Mouse (Mus musculus): ENCODE data around the gene Stfa3.
"Not testable (repeated sequence)": the region's sequence is repeated elsewhere in the genome, so short reads cannot be mapped to it uniquely, and the experiment has no call there.

Gene Stfa3

DNA sequence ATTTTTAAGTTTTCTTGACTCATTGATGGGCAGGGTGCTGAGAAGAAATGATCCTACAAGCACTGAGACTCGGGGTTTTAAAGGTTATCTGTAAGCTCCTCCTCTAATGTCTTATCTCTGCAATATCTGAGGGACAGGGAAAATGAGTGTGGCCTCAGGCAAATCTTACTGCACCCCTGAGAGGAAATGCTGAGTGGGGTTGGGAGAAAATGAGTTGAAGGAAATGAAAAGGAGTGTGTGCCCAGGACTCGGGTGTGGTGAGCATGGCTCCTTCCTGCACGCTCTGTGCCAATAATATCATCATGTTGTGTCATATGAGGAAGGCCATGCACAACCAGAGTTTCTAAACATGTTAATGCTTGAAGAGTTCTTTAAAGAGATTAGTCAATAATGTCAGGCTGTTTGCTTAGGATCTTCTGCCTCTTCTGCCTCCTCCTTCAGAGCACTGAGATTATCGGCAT, at the start of gene Stfa3:
Gene Stfa3 (minus strand): TSS at position 51 of the 461 bp plus-strand sequence.
- no peak for DNase-seq (ENCODE audit: low read depth)

DNA sequence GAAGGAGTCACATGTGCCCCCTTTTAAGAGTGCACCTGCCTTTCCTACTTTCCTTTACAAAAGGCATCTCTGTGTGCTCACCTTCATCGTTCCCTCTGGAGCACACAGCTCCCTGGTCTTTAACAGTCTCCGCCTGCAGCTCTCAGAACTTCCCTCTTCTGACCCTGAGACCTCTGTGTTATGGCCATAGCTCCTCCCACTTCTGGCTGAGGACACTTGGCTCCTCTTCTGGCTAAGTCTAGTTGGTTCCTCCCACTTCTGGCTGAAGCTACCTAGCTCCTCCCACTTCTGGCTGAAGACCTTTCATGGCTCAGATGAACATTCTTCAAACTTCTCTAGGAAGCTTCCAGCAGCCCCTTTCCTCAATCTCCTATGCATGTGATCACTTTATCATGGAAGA, 47.1 kb upstream of the Stfa3 start:
- no peak for DNase-seq (ENCODE audit: low read depth)

DNA sequence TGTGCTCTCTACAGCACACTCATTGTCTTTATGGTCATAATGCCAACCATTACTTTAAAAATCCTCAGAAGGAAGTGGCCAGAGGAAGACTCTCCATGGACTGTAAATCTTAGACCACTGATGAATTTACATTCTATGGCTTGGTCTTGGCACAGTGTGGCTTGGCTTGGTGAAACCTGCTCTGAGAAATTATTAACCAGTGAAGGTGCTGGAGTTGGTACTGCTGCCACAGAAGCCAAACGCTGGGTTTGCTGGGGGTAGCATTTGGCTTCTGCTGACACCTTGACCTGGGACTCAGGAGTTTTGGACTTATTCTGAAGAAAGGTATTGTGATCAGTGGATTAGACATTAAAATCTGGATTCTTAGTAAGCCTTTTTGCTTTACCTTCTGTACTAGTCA, 37.2 kb upstream of the Stfa3 start:
- DNase-seq (ENCODE audit: low read depth) = no peak

DNA sequence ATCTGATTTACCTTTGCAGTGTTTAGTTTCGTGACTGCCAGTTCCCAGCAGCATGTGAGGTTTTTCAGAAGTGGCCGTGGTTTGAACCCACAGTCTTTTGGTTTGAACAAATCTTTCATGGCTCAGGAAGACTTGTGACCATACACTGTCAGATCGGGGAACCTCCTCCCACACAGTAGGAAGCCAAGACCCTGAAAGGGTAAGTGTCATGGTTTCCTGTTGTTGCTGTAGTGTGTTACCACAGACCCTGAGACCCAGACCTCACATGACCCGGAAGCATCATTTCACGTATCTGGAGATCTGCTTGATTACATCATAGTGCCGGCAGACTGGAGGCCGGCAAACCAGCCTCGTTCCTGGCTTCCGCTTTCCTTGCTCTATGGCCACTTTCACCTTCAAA, 21.7 kb upstream of the Stfa3 start:
- no peak for DNase-seq (ENCODE audit: low read depth)

DNA sequence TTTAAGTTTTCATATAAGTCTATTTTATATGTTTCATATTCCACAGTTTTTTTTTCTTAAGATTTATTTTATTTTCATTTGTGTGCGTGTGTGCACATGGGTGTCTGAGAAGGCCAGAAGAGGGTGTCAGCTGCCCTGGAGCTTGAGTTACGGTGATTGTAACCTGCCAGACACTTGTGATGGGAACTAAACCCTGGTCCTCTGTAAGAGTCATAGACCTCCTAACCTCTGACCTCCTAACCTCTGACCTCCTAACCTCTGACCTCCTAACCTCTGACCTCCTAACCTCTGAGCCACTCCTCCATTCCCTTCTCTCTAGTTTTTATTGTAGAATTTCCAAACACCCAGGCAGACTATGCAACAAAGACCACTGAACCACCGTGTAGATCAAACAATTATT, 20.3 kb upstream of the Stfa3 start:
- no peak for DNase-seq (ENCODE audit: low read depth)

DNA sequence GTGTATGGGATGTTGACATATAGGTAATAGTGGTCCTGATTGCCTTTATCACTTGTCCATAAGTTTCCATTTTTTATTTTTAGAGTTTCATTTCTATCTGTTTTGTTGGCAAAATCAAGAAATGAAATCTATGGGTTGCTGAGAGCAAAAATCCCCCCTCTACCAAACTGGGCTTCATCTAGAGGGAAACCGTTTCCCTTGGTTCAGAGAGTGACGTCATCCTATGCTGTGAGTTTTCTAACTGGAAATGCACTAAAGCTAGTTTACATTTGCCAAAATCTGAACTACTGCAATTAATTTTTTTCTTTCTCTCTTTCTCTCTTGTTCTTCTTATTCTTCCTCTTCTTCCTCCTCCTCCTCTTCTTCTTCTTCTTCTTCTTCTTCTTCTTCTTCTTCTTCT, 19.7 kb upstream of the Stfa3 start:
- DNase-seq (ENCODE audit: low read depth) = no peak

DNA sequence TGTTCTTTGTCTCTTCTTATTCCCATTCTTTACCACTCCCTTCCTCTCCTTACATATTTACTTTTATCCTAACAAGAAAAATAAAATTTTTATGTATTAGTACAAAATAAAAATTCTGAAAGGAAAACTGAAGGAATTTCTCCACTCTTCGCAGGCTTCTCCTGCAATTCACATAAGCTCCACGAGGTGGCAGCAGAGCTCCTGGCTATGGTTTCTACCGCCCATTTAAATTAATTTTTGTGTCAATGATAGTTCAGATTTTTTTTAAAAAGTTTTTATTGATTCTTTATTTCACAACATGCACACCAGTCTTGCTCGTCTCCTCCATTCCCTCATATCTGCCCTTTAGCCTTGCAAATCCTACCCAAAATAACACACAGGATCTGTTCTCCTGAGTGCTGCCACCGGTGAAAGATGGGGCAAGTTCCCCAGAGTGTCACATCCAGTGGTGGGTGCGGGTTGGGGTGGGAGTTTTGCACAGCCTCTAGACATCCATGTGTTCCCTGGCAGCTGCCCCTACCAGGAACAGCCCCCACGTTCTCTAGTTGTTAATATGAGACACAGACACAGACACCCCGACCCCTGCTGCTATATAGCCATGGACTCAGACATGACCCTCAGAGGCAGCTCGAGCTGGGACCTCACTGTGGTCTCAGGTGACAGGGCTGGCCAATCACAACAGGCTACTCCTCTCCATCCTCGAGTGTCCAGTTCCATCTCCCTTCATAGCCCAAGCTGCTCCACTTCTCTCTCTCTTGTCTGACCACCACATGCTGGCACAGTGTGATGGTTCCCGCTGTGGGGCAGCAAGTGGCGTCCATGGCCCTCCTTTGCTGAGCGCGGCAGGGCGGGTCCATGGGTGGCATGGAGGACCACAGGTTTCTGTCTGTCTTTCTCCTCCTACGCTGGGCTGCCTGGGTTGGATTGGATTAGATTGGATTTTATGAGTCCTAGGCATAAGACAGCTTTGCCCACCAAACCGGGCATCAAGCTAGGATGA, 18.3 kb upstream of the Stfa3 start:
- DNase-seq (ENCODE audit: low read depth) = no peak

DNA sequence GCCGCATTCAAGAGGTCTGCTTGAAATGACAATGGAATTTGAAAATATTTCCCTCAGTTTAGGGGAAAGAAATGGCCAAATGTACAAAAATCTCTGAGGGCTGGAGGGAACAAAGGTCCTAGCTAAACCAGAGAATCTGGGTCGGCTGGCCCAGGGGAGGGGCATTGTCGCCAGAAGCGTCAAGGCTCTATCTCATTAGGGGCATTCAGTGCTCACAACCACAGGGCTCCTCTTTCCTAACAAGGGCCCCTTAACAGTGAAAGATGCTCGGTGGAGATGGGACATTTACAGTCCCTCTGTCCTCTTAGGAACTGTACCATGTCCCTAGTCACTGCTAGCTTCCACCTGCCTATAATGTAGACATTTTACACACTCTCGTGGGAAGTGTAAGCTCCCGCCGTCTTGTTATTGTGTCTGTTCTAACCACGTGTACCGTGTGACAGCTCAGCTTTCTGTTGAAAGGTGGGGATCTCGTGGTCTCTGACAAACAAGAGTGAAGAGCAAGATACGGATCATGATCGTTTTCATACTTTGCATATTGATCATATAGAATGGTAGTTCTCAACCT, 16.0 kb upstream of the Stfa3 start:
- DNase-seq (ENCODE audit: low read depth) = no peak

DNA sequence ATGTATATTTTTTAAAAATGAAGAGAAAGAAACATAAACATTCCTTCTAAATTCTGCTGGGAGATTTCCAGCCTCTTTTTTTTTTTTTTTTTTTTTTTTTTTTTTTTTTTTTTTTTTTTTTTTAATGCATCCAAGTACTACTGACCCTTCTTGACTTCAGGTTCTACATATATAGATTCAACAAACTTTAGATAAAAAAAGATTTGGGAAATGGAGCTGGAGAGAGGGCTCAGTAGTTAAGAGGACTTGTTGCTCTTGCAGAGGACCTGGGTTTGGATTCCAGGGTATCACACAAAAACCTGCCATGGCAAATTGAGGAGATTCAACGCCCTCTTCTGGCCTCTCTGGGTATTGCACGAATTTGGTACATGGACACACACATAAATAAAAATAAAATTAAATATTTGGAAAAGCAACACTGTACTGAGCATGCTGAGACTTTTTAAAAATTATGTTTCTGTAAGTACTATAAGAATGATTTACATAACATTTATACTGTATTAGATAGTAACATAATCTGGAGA, 14.8 kb upstream of the Stfa3 start:
- no peak for DNase-seq (ENCODE audit: low read depth)

DNA sequence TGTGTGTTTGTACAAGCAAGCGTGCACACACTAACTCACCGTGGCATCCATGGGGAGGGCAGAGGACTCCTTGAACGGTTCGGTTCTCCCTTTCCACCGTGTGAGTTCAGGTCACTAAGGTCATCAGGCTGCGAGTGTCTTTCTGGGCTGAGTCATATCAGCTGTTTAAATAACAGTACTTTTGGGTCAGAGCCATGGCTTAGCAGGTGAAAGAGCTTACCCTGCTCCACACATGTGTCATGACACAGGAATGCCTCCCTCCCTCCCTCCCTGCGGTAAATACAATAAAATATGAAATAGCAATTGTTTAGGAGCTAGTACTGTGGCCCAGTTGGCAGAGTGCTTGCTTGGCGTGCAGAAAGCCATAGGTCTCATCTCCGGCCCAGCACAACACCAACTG, 14.2 kb upstream of the Stfa3 start:
- no peak for DNase-seq (ENCODE audit: low read depth)

DNA sequence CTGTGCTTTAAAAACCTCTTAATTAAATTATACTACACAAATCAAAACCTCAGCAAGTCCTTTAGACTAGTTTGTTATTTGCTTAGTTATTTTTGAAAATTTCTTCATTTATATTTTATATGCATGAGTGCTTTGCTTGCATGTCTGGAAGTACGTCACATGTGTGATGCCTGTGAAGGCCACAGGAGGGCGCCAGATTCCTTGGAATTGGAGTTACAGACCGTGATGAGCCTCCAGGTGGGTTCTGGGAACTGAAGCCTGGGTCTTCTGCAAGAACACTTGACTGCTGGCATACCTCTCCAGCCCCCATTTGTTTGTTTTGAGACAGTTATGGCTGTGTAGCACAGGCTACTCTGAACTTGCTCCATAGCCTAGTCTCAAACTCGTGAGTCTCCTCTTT, 13.7 kb upstream of the Stfa3 start:
- DNase-seq (ENCODE audit: low read depth) = no peak

DNA sequence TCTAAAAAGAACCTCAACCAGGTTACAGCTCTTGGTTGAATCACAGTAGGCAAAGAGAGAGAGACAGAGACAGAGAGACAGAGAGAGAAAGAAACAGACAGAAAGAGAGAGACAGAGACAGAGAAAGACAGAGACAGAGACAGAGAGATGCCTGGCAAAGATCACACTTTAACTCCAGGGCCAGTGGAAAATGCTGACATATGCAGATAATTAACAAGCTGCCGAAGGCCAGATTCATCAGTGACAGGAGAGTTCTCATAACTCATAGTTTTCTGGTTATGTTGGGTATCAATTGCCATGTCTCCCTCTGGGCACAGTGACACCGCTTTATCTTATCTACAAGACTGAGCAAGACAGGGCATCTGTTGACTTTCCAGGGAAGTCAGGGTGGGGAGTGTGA, 12.7 kb upstream of the Stfa3 start:
- DNase-seq (ENCODE audit: low read depth) = no peak

DNA sequence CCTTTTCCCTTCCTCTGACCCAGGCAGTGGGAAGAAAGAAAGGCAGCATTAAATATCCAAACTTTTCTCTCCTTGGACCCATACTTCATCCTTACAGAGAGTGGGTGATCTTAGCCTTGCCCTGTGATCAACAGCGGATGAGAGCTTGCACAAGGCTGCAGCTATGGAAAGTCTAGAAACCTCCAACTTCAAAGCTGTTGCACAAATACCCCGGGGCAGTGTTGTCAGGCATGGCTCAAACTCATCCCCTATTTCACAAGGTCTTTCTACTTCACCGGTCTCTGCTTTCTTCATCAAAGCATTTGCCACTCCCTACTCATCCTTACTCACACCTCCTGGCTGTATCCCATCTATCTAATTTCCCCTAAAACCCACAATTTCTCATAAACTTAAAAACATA, 10.2 kb upstream of the Stfa3 start:
- no peak for DNase-seq (ENCODE audit: low read depth)

DNA sequence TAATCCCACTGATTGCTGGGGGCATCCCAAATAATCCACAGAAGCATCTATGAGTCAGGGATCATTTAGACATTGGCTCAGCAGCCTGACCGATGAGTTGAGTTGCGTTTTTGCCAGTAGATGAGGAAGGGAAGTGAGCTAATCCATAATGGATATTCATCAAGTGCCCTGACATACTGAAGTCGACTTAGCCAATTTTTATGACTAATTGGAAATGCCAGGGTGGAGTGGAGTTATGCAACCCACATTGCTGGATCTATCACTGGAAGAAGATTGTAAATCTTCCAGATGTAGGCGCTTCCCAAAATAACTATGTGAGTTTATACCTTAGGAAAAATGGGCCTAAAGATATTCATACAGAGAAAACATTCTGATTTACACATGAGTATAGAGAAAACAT, 8.9 kb upstream of the Stfa3 start:
- DNase-seq (ENCODE audit: low read depth) = no peak

DNA sequence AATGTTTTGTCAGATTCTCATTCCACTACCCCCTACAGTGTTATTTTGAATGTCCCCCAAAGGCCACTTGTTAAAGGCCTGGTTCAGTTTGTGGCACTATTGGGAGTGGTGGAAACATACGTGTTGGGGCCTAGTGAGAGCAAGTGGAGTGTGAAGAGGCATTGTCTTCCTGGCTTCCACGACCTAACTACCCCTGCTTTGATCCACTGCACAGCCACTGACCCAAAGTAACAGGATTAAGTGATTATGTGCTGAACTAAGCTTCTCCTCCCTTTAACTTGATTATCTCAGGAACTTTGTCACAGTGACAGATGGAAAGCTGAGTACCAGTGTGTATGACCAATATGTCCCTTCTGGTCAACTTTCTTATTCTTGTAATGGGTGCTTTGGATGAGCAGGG, 5.2 kb upstream of the Stfa3 start:
- no peak for DNase-seq (ENCODE audit: low read depth)

DNA sequence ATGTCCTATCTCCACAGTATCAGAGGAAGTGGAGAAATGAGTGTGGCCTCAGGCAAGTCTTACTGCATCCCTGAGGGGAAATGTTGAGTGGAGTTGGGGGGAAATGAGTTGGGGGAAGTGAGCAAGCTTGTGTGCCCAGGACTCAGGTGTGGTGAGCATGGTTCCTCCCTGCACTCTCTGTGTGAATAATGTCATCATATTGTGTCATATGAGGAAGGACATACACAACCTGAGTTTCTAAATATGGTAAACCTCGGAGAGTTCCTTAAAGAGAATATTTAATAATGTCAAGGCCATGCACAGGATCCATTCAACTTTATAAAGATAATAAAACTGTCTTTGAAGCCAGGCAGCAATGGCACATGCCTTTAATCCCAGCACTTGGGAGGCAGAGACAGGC, 34.2 kb downstream of the Stfa3 start:
- not testable (repeated sequence) for DNase-seq (ENCODE audit: low read depth)

DNA sequence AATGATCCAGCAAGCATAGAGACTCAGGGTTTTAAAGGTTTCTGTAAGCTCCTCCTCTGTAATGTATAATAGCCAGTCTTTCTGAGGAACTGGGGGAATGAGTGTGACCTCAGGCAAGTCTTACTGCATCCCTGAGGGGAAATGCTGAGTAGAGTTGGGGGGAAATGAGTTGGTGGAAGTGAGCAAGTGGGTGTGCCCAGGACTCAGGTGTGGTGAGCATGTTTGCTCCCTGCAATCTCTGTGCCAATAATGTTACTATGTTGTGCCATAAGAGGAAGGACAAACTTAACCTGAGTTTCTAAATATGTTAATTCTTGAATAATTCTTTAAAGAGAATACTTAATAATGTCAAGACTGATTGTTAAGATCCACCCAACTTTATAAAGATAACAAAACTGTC, 46.8 kb downstream of the Stfa3 start, which contains the start of gene Stfa2:
Gene Stfa2 (minus strand): TSS at position 101 of the 400 bp plus-strand sequence.
- DNase-seq (ENCODE audit: low read depth) = no peak
